Mouse (Mus musculus) limb, embryonic 10.5 days (tissue): ENCODE results near the gene Baz1a. TPM values are rescaled to one million over a fixed set of nuclear protein-coding genes. Genes with fewer than 3 reads are reported as not detected.
"Not testable (repeated sequence)": the region's sequence is repeated elsewhere in the genome, so short reads cannot be mapped to it uniquely, and the experiment has no call there.

Experiments
- DNase-seq: peaks from one replicate; pipeline ENCODE4 v3.0.0-alpha.2; 2017; ENCODE audit warnings: low spot score
- H3K27ac ChIP-seq: fragments of 300-500 bp; sonication (generic); 2 replicates; pipeline ENCODE4 v1.5.1; 2016; ENCODE audit warnings: mild to moderate bottlenecking
- H3K27me3 ChIP-seq: fragments of 300-500 bp; sonication (generic); 2 replicates; pipeline ENCODE4 v1.6.1; 2016; ENCODE audit warnings: low read depth, mild to moderate bottlenecking; ENCODE audit not compliant: poor library complexity, severe bottlenecking
- H3K36me3 ChIP-seq: fragments of 300-500 bp; sonication (generic); 2 replicates; pipeline ENCODE4 v1.6.1; 2016; ENCODE audit warnings: mild to moderate bottlenecking, moderate library complexity
- H3K4me1 ChIP-seq: fragments of 300-500 bp; sonication (generic); 2 replicates; pipeline ENCODE4 v1.6.1; 2016
- H3K4me3 ChIP-seq: fragments of 300-500 bp; sonication (generic); 2 replicates; pipeline ENCODE4 v1.5.1; 2016; ENCODE audit warnings: mild to moderate bottlenecking, moderate library complexity
- H3K9me3 ChIP-seq: fragments of 300-500 bp; sonication (generic); replicated peaks from 2 replicates; pipeline ENCODE4 v1.6.1; 2016; ENCODE audit warnings: mild to moderate bottlenecking
- WGBS: fragments of 180-500 bp; shearing (Covaris S2); methylation state at CpG from one replicate; pipeline ENCODE4 v1.1.7; 2016; 5-methylcytosine and 5-hydroxymethylcytosine counted together
- polyA plus RNA-seq: library from polyadenylated mRNA; unstranded; fragments of >200 nt; fragmentation: Nextera tagmentation; extraction: Ambion mirVana; gene quantifications from 2 replicates; pipeline ENCODE4 v1.2.1, GENCODE M21; 2016

The Baz1a gene
- polyA plus RNA-seq, 1 experiment from 2014 or later, result 36.1 TPM

DNA sequence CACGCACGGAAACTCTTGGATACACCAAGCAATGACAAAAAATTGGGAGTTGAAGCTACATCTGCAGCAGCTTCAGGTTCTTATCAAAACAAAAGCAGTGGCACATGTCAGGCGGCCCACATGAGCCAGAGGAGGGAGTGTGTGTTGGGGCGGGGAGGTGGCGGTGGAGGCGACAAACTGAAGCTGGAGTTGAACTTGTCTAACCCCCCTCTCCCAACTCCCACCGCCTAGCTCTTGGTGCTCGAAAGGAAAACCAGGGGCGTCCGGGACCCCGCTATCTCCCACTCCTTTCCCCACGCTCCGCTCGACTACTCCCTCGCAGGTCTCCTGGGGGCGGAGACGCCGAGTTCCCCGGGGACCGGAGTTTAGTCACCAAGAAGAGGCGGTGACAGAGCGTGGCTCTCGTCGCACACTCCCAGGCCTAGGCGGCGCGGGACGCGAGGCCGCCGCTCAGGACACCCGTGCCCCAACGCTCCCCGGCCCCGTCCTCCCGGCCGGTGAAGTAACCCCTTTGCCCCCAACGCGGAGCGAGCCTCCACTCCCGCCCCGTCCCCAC, 29.4 kb downstream of the Baz1a start:
- H3K9me3 ChIP-seq, result no peaks in the 10 kb centered on the region
- peaks cover 30% of the 10 kb centered on the region for H3K36me3 ChIP-seq
- H3K4me1 ChIP-seq, result peaks cover 10% of the 10 kb centered on the region
- WGBS, result 1% methylated on average over 42 of the region's 42 CpGs
- peak overlapping the region; percentile 97 for H3K27ac ChIP-seq
- peak overlapping the region; percentile 77 for H3K4me3 ChIP-seq
- no peaks in the 10 kb centered on the region for H3K27me3 ChIP-seq
- peak; percentile 79 for DNase-seq

DNA sequence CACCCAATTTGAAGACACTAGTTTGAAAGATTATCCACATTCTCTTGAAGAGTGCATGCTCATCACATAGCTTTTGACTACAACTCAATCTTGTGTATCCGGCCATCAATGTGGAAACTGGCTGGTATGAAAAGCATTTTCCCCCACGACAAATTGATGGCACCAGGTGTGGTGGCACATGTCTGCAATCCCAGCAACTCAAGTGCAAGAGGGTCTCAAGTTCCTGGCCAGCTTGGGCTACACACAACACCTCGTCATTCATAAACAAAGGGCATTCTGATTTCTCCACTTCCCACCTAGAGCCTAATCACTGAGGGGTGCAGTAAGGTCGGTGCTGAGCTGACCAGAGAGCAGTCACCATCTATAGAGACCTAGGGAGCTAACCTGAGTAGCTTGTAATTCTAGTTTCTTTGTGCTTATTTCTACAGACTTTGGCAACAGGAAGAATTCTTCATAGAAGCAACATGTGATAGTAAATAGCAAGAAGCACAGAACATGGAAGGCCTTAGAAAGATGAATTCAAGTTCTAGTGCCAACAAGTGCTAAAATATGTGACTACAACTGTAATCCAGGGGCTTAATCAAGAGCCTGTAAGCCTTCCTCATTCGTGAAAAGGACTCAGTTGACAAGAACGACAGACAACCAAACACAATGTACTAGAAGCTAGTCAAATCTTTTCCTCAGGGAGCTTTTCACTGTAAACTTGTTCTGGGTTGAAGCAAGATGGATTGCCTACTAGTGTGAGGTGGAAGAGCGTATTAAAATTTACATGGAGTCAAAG, 31.0 kb downstream of the Baz1a start:
- Histone ChIP-seq H3K27me3 (no peaks in the 10 kb centered on the region), H3K27ac (no peak overlapping the region), H3K9me3 (no peaks in the 10 kb centered on the region), H3K4me1 (peaks cover 10% of the 10 kb centered on the region), H3K36me3 (peaks cover 34% of the 10 kb centered on the region), H3K4me3 (no peak overlapping the region)
- no peak for DNase-seq
- 80% methylated on average over 7 of the region's 7 CpGs for WGBS

DNA sequence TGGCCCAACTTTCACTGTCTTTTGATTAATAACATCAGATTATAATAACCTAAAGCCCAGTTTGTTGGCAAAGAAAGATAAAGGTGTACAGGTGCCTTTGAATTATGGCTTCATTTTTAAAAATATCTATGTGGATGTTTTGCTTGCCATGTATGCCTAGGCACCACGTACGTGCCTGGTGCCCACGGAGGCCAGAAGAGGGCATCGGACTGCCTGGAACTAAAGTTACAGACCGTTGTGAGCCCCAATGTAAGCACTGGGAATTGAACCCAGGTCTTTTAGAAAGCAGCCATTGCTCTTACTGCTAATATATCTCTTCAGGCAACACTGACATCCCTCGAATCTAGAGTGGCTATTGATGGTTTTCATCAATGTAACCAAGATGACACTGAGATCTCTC, 32.2 kb downstream of the Baz1a start:
- H3K4me3 ChIP-seq, result no peak overlapping the region
- no peaks in the 10 kb centered on the region for H3K9me3 ChIP-seq
- H3K27ac ChIP-seq, result no peak overlapping the region
- H3K27me3 ChIP-seq, result no peaks in the 10 kb centered on the region
- peaks cover 34% of the 10 kb centered on the region for H3K36me3 ChIP-seq
- H3K4me1 ChIP-seq, result peaks cover 10% of the 10 kb centered on the region
- DNase-seq, result no peak
- WGBS, result 77% methylated on average over 6 of the region's 6 CpGs

DNA sequence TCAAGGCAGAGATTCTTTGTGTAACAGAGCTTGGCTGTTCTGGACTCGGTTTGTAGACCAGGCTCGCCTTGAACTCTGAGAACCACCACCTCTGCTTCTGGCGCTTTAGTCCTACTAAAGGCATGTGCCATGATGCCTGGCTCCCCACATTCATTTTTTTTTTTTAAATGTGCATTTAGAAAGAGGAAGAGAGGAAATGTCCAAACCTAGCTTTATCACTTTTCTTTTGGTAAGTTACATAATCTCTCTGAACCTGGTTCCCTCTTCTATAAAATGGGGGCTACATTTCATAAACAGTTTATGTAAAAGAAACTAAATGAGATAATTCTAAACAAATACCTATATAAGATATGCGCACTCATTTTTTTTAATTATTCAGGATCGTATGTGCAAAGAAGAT, 33.2 kb downstream of the Baz1a start:
- no peak overlapping the region for H3K4me3 ChIP-seq
- WGBS, result 91% methylated on average over 5 of the region's 5 CpGs
- H3K27me3 ChIP-seq, result no peaks in the 10 kb centered on the region
- peaks cover 37% of the 10 kb centered on the region for H3K36me3 ChIP-seq
- peaks cover 13% of the 10 kb centered on the region for H3K4me1 ChIP-seq
- DNase-seq, result no peak
- no peak overlapping the region for H3K27ac ChIP-seq
- no peaks in the 10 kb centered on the region for H3K9me3 ChIP-seq

DNA sequence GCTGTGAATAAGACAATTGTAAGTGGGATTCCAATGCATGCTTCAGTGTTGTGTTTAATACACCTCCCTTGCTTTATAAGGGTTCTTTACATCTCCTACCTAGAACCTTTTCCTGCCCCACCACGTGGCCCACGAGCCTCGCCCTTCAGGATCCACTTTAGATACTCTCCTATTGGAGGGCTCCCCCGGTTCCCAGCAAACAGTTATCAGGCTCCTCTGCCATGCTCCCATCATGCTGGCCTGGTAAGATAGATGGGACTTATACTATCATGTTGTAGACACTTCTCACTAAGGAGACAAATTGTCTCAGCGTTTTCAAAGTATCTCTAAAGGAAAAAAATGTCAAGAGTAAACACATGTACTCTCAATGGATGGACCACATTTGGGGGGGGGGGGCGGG, 33.6 kb downstream of the Baz1a start:
- Histone ChIP-seq H3K9me3 (no peaks in the 10 kb centered on the region), H3K4me1 (peaks cover 15% of the 10 kb centered on the region), H3K36me3 (peaks cover 41% of the 10 kb centered on the region), H3K27me3 (no peaks in the 10 kb centered on the region), H3K4me3 (no peak overlapping the region), H3K27ac (no peak overlapping the region)
- 84% methylated on average over 6 of the region's 6 CpGs for WGBS
- DNase-seq, result no peak

DNA sequence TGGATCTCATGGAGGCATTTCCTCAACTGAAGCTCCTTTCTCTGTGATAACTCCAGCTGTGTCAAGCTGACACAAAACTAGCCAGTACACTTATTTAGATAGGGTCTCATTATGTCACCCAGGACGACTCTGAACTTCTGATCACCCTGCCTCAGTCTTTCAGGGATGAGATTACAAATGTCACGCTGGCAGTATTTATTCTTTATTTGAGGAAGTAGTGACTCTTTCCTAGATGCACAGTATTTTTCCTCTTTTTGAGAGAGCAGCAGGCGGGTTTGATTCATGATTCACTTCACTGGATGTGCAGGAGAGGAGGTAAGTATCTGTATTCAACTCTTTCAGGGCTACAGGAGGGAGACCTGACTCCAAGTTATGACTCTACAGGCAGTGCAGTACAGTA, 45.1 kb downstream of the Baz1a start:
- no peak overlapping the region for H3K27ac ChIP-seq
- no peak overlapping the region for H3K4me3 ChIP-seq
- H3K27me3 ChIP-seq, result no peaks in the 10 kb centered on the region
- 86% methylated on average over 3 of the region's 3 CpGs for WGBS
- H3K36me3 ChIP-seq, result peaks cover 83% of the 10 kb centered on the region
- DNase-seq, result peak; percentile 4
- H3K4me1 ChIP-seq, result no peaks in the 10 kb centered on the region
- H3K9me3 ChIP-seq, result no peaks in the 10 kb centered on the region

DNA sequence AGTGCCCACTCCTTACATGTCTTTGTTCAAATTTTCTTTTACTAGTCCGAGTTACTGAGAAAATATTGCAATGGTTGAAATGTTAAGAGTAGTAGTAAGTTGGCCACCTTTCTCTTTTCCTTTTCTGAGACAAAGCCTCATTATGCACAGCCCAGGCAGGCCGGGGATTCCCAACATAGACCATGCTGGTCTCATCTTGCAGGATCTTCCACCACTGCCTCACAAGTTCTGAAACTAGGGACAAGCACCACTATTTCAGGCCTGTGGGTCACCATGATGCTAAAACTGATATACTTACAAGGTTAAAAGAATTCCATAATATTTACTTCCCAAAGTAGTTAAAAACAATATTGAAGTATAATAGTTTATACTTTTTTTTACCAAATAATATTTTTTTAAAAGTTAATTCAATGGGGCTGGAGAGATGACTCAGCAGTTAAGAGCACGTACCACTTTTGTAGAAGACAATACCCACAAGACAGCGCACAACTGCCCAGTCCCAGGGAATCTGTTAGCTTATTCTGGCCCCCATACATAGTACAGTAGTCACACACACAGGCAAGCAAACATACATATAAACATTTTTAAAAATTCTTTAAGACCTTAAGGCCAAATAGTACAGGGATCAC, 48.5 kb downstream of the Baz1a start:
- Histone ChIP-seq H3K9me3 (no peaks in the 10 kb centered on the region), H3K27ac (no peak overlapping the region), H3K4me3 (no peak overlapping the region), H3K36me3 (peaks cover 73% of the 10 kb centered on the region), H3K27me3 (no peaks in the 10 kb centered on the region), H3K4me1 (no peaks in the 10 kb centered on the region)
- DNase-seq, result no peak
- 95% methylated on average over 4 of the region's 4 CpGs for WGBS

DNA sequence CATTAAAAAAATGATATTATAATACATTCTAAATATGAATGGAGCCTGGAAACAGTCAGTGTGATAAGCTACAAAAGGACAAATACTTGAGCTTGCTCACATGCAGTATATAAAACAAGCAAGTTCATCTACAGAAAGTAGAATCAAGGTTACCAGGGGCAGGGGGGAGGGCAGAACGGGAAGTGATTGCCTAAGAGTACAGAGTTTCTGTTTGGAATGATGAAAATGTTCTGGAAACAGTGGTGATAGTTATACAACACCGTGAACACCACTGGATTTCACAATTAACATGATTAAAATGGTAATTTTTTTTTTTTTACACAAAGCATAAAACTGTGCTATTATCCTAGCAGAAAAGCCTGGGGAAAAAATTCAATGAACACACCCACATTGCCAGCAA, 54.6 kb downstream of the Baz1a start:
- no peaks in the 10 kb centered on the region for H3K9me3 ChIP-seq
- 78% methylated on average over 2 of the region's 2 CpGs for WGBS

DNA sequence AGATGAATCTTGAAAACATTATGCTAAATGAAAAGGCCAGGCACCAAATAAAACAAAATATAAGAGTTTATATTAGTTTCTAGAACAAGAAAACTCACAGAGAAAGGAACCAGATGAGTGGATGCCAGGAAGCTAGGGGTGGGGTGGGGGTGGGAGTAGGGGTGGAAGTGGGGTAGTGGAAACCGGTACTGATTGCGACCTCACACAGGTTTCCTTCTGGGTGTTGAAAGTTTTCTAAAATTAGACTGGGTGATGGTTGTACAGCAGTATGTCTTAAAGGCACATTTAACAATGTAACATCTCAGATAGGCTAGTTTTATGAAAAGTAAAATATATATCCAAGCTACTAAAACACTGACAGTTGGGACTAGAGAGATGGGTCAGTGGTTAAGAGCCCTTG, 57.2 kb downstream of the Baz1a start:
- no peak for DNase-seq
- 79% methylated on average over 2 of the region's 2 CpGs for WGBS

More for the DNA sequence above, 54.6 kb downstream of the Baz1a start:
- Histone ChIP-seq H3K36me3 (peaks cover 35% of the 10 kb centered on the region), H3K4me3 (no peak overlapping the region), H3K27me3 (no peaks in the 10 kb centered on the region), H3K27ac (no peak overlapping the region), H3K4me1 (no peaks in the 10 kb centered on the region)
- no peak for DNase-seq

DNA sequence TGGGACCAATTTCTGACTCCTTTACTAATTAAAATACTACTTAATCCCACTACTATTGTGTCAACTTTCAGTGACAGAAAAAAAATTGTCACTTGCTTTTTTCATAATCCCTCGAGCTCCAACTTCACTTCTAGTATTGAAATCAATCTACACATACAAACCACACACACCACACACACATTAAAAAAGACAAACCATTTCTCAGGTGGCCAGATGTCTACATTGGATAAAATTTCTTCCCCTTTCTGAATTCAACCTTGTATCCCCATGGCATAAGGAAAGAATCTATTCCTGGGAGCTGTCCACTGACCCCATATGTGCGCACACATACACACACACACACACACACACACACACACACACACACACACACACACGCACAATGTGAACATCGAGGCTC, 57.7 kb downstream of the Baz1a start:
- DNase-seq, result no peak
- 94% methylated on average over 4 of the region's 4 CpGs for WGBS
- H3K27ac ChIP-seq, result no peak overlapping the region
- H3K27me3 ChIP-seq, result no peaks in the 10 kb centered on the region
- H3K4me1 ChIP-seq, result no peaks in the 10 kb centered on the region
- H3K36me3 ChIP-seq, result peaks cover 37% of the 10 kb centered on the region
- no peaks in the 10 kb centered on the region for H3K9me3 ChIP-seq
- no peak overlapping the region for H3K4me3 ChIP-seq

More for the DNA sequence above, 57.2 kb downstream of the Baz1a start:
- H3K27ac ChIP-seq, result no peak overlapping the region
- no peaks in the 10 kb centered on the region for H3K27me3 ChIP-seq
- no peaks in the 10 kb centered on the region for H3K4me1 ChIP-seq
- no peaks in the 10 kb centered on the region for H3K9me3 ChIP-seq
- H3K36me3 ChIP-seq, result peaks cover 34% of the 10 kb centered on the region
- H3K4me3 ChIP-seq, result no peak overlapping the region

DNA sequence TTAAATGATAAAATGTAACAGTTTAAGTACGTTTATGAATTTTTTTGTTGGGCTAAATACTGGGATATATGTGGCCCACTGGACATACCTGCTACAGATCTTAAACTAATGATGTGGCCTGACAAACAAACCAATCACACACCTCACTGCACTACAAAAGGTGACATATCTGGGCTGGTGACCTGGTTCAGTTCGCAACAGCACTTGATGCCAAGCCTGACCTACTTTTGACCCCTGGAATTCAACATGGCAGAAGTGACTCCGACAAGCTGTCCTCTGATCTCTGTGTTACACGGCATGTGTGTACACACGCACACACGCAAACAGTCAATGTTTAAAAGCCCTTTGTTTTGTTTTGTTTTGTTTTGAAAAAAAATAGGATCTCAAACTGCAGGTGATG, 68.0 kb downstream of the Baz1a start:
- Histone ChIP-seq H3K4me1 (no peaks in the 10 kb centered on the region), H3K27me3 (no peaks in the 10 kb centered on the region), H3K9me3 (no peaks in the 10 kb centered on the region), H3K36me3 (peaks cover 36% of the 10 kb centered on the region), H3K27ac (no peak overlapping the region), H3K4me3 (no peak overlapping the region)
- no peak for DNase-seq
- 90% methylated on average over 6 of the region's 6 CpGs for WGBS

DNA sequence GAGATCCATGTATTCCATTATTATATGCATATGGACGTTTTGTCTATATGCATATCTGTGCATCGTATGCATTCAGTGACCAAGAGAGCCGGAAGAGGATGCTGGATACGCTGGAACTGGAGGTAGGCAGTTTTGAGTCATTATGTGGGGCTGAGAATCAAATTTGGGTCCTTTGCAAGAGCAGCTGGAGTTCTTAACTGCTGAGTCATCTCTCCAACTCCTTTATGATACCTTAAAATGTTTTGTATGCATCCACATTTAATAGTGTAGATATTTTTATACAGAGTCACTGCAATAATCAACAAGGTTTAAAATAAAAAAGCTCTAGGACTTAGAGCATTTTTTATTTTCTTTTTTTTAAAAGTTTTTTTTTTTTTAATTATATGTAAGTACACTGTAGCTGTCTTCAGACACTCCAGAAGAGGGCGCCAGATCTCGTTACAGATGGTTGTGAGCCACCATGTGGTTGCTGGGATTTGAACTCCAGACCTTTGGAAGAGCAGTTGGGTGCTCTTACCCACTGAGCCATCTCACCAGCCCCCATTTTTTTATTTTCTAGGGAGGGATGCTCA, 71.5 kb downstream of the Baz1a start:
- not testable (repeated sequence) for DNase-seq, H3K4me3 ChIP-seq, H3K4me1 ChIP-seq, H3K27me3 ChIP-seq, H3K9me3 ChIP-seq, H3K27ac ChIP-seq
- peaks cover 68% of the 10 kb centered on the region for H3K36me3 ChIP-seq
- WGBS, result 89% methylated on average over 6 of the region's 6 CpGs
